Mouse (Mus musculus) bone marrow macrophage, adult 2 months (primary cell): Measurements from ENCODE around the gene Rap1gap2.

Experiments used
- CTCF ChIP-seq: IDR thresholded peaks from 2 replicates; pipeline ENCODE4 v1.5.1; 2012; ENCODE audit warnings: low read depth, mild to moderate bottlenecking, low read length, moderate library complexity
- POLR2A ChIP-seq: IDR thresholded peaks from 2 replicates; pipeline ENCODE4 v1.6.1; 2012; ENCODE audit warnings: mild to moderate bottlenecking, low read depth, low read length, borderline replicate concordance

GRCm38 (mm10) chr11:74393489-74393888 is 217.2 kb downstream of the Rap1gap2 start:
- no peak for TF ChIP-seq POLR2A
- TF ChIP-seq CTCF, result no peak
